Mouse (Mus musculus) G1E (cell line): ENCODE data around the gene Nus1.

Experiments used
- CTCF ChIP-seq: IDR thresholded peaks from 2 replicates; pipeline ENCODE4 v1.5.1; 2012; ENCODE audit warnings: low read depth, low read length, inconsistent platforms, mixed read lengths
- GATA1 ChIP-seq: IDR thresholded peaks from 2 replicates; pipeline ENCODE4 v1.6.1; 2012; ENCODE audit warnings: borderline replicate concordance, low read length, inconsistent platforms, mixed read lengths
- GATA2 ChIP-seq: IDR thresholded peaks from 2 replicates; pipeline ENCODE4 v1.6.1; 2012; ENCODE audit warnings: low read depth, low read length, inconsistent platforms, borderline replicate concordance
- TAL1 ChIP-seq: conservative IDR thresholded peaks from 2 replicates; pipeline ENCODE4 v1.6.1; 2012; ENCODE audit warnings: low read depth, low read length, inconsistent platforms, mixed read lengths

GRCm38 (mm10) chr10:52463941-52464739 lies 46.8 kb downstream of the Nus1 start:
- no peak for TF ChIP-seq CTCF
- TF ChIP-seq TAL1, result no peak
- TF ChIP-seq GATA1, result no peak
- TF ChIP-seq GATA2, result no peak
